Mouse (Mus musculus): Measurements from ENCODE around the gene Dmrta1. TPM values are rescaled to one million over a fixed set of nuclear protein-coding genes. Genes with fewer than 3 reads are reported as not detected.

Dmrta1 gene
- total and polyA plus RNA-seq, 3 experiments, result 0.38 TPM; not detected in 2

- Histone ChIP-seq H3K27me3 (ENCODE audit: insufficient read depth, low read length) (no peaks in the 10 kb centered on the region), H3K4me3 (ENCODE audit: low read depth, low read length) (no peak overlapping the region)
- no peak for DNase-seq (ENCODE audit: low spot score)
These were observed 523 bp upstream of the Dmrta1 start for GRCm38 (mm10) chr4:89678713-89679112.

GRCm38 (mm10) chr4:89687961-89688803 lies 8.9 kb downstream of the Dmrta1 start:
- no peaks in the 10 kb centered on the region for H3K36me3 ChIP-seq (replicated peaks)
- no peaks in the 10 kb centered on the region for H3K4me1 ChIP-seq (ENCODE audit: insufficient read depth, low read depth, low read length)
- ATAC-seq (ENCODE audit: extremely low read depth, insufficient number of reproducible peaks, low FRiP score, poor library complexity, severe bottlenecking), result no peak
- DNase-seq (ENCODE audit: low spot score), result no peak
- no peak for TF ChIP-seq TAL1 (conservative IDR thresholded peaks at IDR 0.05; ENCODE audit: low read depth, low read length)
- H3K27me3 ChIP-seq (ENCODE audit: insufficient read depth, low read length), result no peaks in the 10 kb centered on the region
- H3K4me3 ChIP-seq (ENCODE audit: low read depth, low read length), result no peak overlapping the region; the same call in 1 of the 2 replicates
- H3K9me3 ChIP-seq (replicated peaks), result peaks cover 14% of the 10 kb centered on the region

More at GRCm38 (mm10) chr4:89678713-89679112, 523 bp upstream of the Dmrta1 start:
- TF ChIP-seq GATA2 (IDR thresholded peaks at IDR 0.05; ENCODE audit: borderline replicate concordance, low read depth, low read length), result no peak
- H3K36me3 ChIP-seq (replicated peaks), result no peaks in the 10 kb centered on the region
- H3K4me1 ChIP-seq (ENCODE audit: insufficient read depth, low read depth, low read length), result no peaks in the 10 kb centered on the region
- H3K9me3 ChIP-seq (replicated peaks), result no peaks in the 10 kb centered on the region; the same call in 1 of the 2 replicates
- ATAC-seq (ENCODE audit: extremely low read depth, insufficient number of reproducible peaks, low FRiP score, poor library complexity, severe bottlenecking), result no peak

DNA sequence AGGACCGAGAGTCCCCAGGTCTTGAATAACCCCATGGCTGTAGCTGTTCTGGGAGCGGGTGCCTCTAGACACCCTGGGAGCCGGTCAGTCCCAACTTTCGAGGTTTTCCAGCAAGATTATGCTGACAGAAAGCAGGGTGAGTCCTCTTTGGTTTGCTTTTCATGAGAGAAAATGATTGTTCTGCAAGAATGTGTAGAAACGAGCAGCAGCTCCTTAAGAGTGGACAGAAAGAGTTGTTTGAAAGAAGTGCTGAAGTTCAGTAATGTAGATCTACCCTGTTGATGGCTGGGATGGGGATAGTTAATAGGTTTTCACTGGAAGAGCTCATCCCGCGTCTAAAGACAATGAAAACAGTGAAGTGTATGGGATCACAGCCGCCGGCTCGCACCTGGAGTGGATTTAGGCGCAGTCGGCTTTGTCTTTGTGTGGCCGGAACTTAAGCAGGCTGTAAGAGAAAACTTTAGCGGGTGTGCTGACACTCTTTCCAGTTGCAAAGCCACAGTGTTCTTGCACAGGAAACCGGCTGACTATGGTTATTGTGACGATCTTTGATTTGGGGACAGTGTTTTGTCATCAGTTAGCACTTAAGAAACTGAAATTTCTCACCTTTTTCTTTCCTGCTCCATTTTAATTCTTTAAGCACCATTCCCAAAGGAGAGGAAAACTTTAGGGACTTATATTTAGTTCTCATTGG lies 9.7 kb downstream of the Dmrta1 start:
- no peak for ATAC-seq (ENCODE audit: extremely low read depth, insufficient number of reproducible peaks, low FRiP score, poor library complexity, severe bottlenecking)
- H3K27me3 ChIP-seq (ENCODE audit: insufficient read depth, low read length), result no peaks in the 10 kb centered on the region
- H3K4me3 ChIP-seq (ENCODE audit: low read depth, low read length), result no peak overlapping the region
- peaks cover 14% of the 10 kb centered on the region for H3K9me3 ChIP-seq (replicated peaks)
- no peaks in the 10 kb centered on the region for H3K36me3 ChIP-seq (replicated peaks)
- no peaks in the 10 kb centered on the region for H3K4me1 ChIP-seq (ENCODE audit: insufficient read depth, low read depth, low read length)
- no peak for DNase-seq (ENCODE audit: low spot score)
- TF ChIP-seq TAL1 (conservative IDR thresholded peaks at IDR 0.05; ENCODE audit: low read depth, low read length), result no peak
- TF ChIP-seq CTCF (IDR thresholded peaks at IDR 0.05; ENCODE audit: low read depth, low read length), result no peak
- TF ChIP-seq POLR2AphosphoS5 (IDR thresholded peaks at IDR 0.05; ENCODE audit: insufficient replicate concordance, low read depth, low read length), result no peak
- TF ChIP-seq GATA2 (IDR thresholded peaks at IDR 0.05; ENCODE audit: borderline replicate concordance, low read depth, low read length), result no peak
- no peak for TF ChIP-seq GATA1 (IDR thresholded peaks at IDR 0.05; ENCODE audit: borderline replicate concordance, low read length)

DNA sequence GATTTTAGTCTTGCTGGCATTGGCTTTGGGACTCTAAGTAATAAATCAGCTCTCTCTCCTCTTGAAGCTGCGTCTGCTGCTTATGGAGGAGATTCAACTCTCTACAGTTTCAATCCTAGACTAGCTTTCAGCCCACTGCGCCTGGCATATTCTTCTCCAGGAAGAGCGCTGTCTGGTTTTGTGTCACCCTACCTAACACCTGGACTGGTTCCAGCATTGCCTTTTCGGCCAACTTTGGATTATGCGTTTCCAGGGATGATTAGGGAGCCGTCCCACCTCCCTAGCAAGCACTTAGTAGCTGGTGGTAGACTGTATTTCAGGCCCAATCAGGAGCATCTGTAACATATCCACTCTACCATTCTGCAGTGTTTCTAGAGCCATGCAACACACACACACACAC lies 12.7 kb downstream of the Dmrta1 start:
- Histone ChIP-seq H3K36me3 (replicated peaks) (no peaks in the 10 kb centered on the region), H3K9me3 (replicated peaks) (peaks cover 14% of the 10 kb centered on the region), H3K4me1 (ENCODE audit: insufficient read depth, low read depth, low read length) (no peaks in the 10 kb centered on the region), H3K27me3 (ENCODE audit: insufficient read depth, low read length) (no peaks in the 10 kb centered on the region), H3K4me3 (ENCODE audit: low read depth, low read length) (no peak overlapping the region)
- ATAC-seq (ENCODE audit: extremely low read depth, insufficient number of reproducible peaks, low FRiP score, poor library complexity, severe bottlenecking) (no peak), DNase-seq (ENCODE audit: low spot score) (no peak)
- TF ChIP-seq TAL1 (conservative IDR thresholded peaks at IDR 0.05; ENCODE audit: low read depth, low read length) (no peak), GATA1 (IDR thresholded peaks at IDR 0.05; ENCODE audit: borderline replicate concordance, low read length) (no peak), POLR2AphosphoS5 (IDR thresholded peaks at IDR 0.05; ENCODE audit: insufficient replicate concordance, low read depth, low read length) (no peak), CTCF (IDR thresholded peaks at IDR 0.05; ENCODE audit: low read depth, low read length) (no peak)

DNA sequence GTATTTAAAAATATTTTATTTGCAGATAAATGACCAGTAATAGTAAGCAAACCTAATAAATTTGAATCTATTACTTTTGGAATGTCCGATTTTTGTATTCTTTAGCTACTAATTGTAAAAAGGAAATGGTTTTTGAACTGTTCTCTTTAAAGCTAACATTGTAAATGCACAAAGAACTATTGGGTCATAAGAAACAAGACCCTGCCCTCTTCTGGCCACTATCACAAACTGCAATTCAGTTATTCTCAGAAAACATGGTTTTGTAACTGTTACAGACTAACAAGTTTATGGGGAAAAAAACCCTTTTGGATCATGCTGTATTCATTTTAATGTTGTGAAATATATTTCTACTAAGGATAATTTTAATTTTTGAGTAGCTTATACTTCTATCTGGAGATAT lies 13.5 kb downstream of the Dmrta1 start:
- no peaks in the 10 kb centered on the region for H3K36me3 ChIP-seq (replicated peaks)
- DNase-seq (ENCODE audit: low spot score) (no peak), ATAC-seq (ENCODE audit: extremely low read depth, insufficient number of reproducible peaks, low FRiP score, poor library complexity, severe bottlenecking) (no peak)
- TF ChIP-seq POLR2AphosphoS5 (IDR thresholded peaks at IDR 0.05; ENCODE audit: insufficient replicate concordance, low read depth, low read length) (no peak), CTCF (IDR thresholded peaks at IDR 0.05; ENCODE audit: low read depth, low read length) (no peak), GATA2 (IDR thresholded peaks at IDR 0.05; ENCODE audit: borderline replicate concordance, low read depth, low read length) (no peak), TAL1 (conservative IDR thresholded peaks at IDR 0.05; ENCODE audit: low read depth, low read length) (no peak), GATA1 (IDR thresholded peaks at IDR 0.05; ENCODE audit: borderline replicate concordance, low read length) (no peak)
- no peaks in the 10 kb centered on the region for H3K4me1 ChIP-seq (ENCODE audit: insufficient read depth, low read depth, low read length)
- no peak overlapping the region for H3K4me3 ChIP-seq (ENCODE audit: low read depth, low read length)
- no peaks in the 10 kb centered on the region for H3K27me3 ChIP-seq (ENCODE audit: insufficient read depth, low read length)
- H3K9me3 ChIP-seq (replicated peaks), result peaks cover 13% of the 10 kb centered on the region

DNA sequence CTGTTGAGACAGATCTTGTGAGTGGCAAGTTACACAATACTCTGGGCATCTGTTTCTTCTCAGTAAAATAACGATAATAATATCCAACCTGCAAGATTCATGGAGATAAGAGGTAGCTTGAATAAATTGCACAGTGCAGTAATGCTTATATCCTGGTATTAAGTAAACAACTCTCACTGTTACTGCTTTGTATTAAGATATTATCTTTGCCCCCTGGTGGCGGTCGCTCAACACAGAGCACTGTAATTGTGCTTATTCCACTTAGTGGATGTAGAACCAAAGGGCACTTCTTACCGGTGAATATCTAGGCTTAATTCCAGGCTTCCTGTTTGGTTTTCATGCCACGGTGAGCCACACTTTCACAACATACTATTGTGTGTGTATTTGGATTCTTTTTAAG lies 16.4 kb downstream of the Dmrta1 start:
- no peak for TF ChIP-seq GATA2 (IDR thresholded peaks at IDR 0.05; ENCODE audit: borderline replicate concordance, low read depth, low read length)
- no peak for TF ChIP-seq POLR2AphosphoS5 (IDR thresholded peaks at IDR 0.05; ENCODE audit: insufficient replicate concordance, low read depth, low read length)
- TF ChIP-seq GATA1 (IDR thresholded peaks at IDR 0.05; ENCODE audit: borderline replicate concordance, low read length), result no peak
- no peaks in the 10 kb centered on the region for H3K36me3 ChIP-seq (replicated peaks)
- H3K27me3 ChIP-seq (ENCODE audit: insufficient read depth, low read length), result no peaks in the 10 kb centered on the region
- ATAC-seq (ENCODE audit: extremely low read depth, insufficient number of reproducible peaks, low FRiP score, poor library complexity, severe bottlenecking) (no peak), DNase-seq (ENCODE audit: low spot score) (no peak)
- no peaks in the 10 kb centered on the region for H3K9me3 ChIP-seq (replicated peaks)
- no peaks in the 10 kb centered on the region for H3K4me1 ChIP-seq (ENCODE audit: insufficient read depth, low read depth, low read length)
- H3K4me3 ChIP-seq (ENCODE audit: low read depth, low read length), result no peak overlapping the region

Measured in G1E (cell line).